Mouse (Mus musculus) effector memory CD4-positive, alpha-beta T cell, adult 5 months (primary cell): Measurements from ENCODE around the gene Zfp219. TPM values are rescaled to one million over a fixed set of nuclear protein-coding genes. Genes with fewer than 3 reads are reported as not detected.

ENCODE experiments used
- polyA plus RNA-seq: library from polyadenylated mRNA; unstranded; fragments of 100-300 nt; shearing (Covaris generic); gene quantifications from one replicate; pipeline ENCODE4 v1.2.1, GENCODE M21; 2017

Gene Zfp219
- polyA plus RNA-seq: 16.5 TPM

DNA sequence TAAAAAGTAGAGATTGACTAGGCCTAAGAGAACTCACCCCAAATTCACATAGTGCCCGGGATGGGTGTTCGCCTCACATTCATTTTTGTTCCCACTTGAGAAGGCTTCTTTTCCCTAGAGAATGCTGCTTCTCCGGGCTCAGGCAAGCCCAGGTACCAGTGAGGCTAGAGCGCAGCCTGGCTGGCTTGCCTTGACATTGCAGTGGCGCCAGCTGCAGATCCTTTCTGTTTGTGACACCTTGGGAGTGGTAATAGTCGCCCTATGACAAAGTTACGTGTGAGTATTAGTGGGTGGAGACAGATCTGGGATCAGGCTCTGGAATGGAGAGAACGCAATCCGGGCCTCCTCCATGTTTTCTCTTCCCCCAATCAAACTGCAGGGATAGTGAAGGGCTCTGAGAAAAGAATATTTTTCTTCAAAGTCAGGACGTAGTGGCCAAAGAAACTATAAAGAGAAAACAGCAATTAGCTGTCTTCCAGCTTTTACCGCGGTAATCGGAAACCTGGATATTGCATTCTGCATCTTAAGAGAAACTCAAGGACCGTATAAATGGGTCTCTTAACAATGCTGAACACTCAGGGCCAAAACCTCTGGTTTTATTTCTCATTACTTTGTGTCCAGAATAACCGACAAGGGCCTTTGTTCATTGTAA, at the start of gene Zfp219:
Zfp219 (minus strand) TSS at position 248 of the 652 bp plus-strand sequence.

DNA sequence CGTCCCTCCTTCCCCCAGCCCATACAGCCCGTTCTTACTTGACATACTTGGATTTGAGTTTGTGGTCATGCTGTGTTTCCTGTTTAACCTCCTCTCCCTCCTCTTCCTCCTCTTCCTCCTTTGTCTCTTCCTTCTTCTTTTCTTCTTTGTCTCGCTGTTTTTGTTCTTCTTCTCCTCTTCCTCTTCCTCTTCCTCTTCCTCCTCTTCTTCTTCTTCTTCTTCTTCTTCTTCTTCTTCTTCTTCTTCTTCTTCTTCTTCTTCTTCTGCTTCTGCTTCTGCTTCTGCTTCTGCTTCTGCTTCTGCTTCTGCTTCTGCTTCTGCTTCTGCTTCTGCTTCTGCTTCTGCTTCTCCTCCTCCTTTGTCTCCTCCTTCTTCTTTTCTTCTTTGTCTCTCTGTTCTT, 21.8 kb upstream of the Zfp219 start, which contains the start of gene Olfr221:
Olfr221 (minus strand) TSS at position 101 of the 400 bp plus-strand sequence.

GRCm38 (mm10) chr14:52015445-52016100, 5.0 kb downstream of the Zfp219 start, which contains the start of gene Tmem253:
Tmem253 (plus strand) TSS chr14:52015658.

DNA sequence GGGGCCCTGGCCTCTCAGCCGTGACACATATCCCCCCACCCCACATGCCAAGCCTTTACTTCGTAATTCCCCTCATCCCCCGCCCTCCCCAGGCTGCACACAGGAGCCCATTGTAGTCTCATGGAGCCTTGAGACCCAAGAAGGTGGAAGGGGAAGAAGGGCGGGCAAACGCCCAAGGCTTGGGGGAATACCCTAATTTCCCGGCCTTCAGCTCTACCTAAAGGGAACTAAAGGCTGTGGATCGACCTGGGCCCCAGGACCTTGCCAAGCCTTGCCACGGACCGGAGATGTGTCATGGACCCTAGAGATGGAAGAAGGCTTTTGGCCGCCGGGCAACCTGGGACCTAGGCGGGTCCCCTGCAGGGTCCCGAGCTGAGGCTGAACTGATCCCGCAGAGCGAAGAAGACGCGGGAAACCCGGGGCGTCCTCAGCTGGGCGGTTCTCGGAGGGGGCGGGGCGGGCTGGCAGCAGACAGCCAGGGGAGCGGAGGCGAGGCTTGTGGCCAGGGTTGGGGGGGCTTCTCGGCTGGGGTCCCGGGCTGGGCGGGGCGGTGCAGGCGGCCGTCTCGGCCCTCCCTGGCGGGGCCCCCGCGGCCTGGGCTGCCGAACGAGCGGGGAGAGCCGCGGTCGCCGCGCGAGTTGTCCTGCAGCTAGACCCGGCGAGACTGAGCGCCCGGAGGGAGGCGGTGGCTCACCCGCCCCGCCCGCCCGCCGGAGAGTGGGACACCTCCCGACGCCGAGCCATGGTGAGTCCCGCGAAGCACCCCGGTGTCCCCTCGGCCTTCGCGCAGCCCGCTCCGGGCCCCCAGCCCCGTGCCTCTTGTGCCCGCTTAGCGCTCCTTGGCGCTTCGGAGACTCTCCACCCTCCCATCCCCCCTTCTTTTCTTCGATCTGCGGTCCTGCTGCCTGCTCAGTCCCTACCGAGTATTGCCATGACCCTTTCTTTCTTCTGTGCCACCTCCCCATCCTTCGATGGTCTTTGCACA, 36.0 kb downstream of the Zfp219 start, which contains the start of gene Arhgef40:
Arhgef40 (plus strand) TSS at position 473 of the 985 bp plus-strand sequence.

Other genes starting within 250 kb of the Zfp219 start
- gene Ang4, start 247.1 kb downstream of the Zfp219 start, polyA plus RNA-seq: not detected
- gene AY358078, start 220.7 kb downstream of the Zfp219 start, polyA plus RNA-seq: not detected
- gene Ear6, start 167.0 kb downstream of the Zfp219 start, polyA plus RNA-seq: not detected
- gene Mettl17, start 135.9 kb downstream of the Zfp219 start, polyA plus RNA-seq: 36.2 TPM
- 0.15 TPM for gene Slc39a2, start 127.8 kb downstream of the Zfp219 start, polyA plus RNA-seq
- gene Ndrg2, start 106.6 kb downstream of the Zfp219 start, polyA plus RNA-seq: 13.1 TPM
- gene Tppp2, start 102.3 kb downstream of the Zfp219 start, polyA plus RNA-seq: not detected
- not detected for gene Rnase13, start 98.0 kb downstream of the Zfp219 start, polyA plus RNA-seq
- 1.4 TPM for gene Arhgef40, start 36.0 kb downstream of the Zfp219 start, polyA plus RNA-seq
- gene Tmem253, start 5.1 kb downstream of the Zfp219 start, polyA plus RNA-seq: 0.81 TPM
- gene Olfr221, start 21.7 kb upstream of the Zfp219 start, polyA plus RNA-seq: not detected
- gene Hnrnpc, start 83.3 kb upstream of the Zfp219 start, polyA plus RNA-seq: 473 TPM
- gene Rpgrip1, start 90.0 kb upstream of the Zfp219 start, polyA plus RNA-seq: 2.1 TPM
- 14.9 TPM for gene Supt16, start 176.7 kb upstream of the Zfp219 start, polyA plus RNA-seq
- 29.7 TPM for gene Chd8, start 237.0 kb upstream of the Zfp219 start, polyA plus RNA-seq